10 mouse cellular contexts compared by ENCODE assay signal in genomic region chr14:122226666-122227453, GRCm38 (mm10). TPM values are rescaled to one million over a fixed set of nuclear protein-coding genes. Genes with fewer than 3 reads are reported as not detected.
A peak's percentile ranks its signal among the peaks of the same experiment; 100 is the strongest.
DNase-seq lines count a peak whose midpoint lies in the region; ATAC-seq lines count a peak whose summit lies in the region.
"Had no signal": no experiment of that assay in that cellular context is flagged by ENCODE, and none has a peak within 500 bp of the region (broad histone marks: within the 10 kb centered on the region; RNA-seq: fewer than 3 reads in every experiment).

No protein-coding gene starts in this region.

- peak overlapping the region; percentile 80 for H3K27ac ChIP-seq in forebrain, embryonic 12.5 days
- H3K27ac ChIP-seq in limb, embryonic 11.5 days (replicated peaks; ENCODE audit: low read depth, low read length) = no peak overlapping the region

- no peak overlapping the region for H3K4me3 ChIP-seq in forebrain, embryonic 12.5 days (replicated peaks)
- H3K4me3 ChIP-seq in limb, embryonic 11.5 days (ENCODE audit: low read depth, low read length) = no peak overlapping the region

- intact Hi-C loops in left cerebral cortex, postnatal 10 days (cut with DNase I) = loop anchor here (5.0 to 10.0 kb wide), 5 partner anchors 235 to 1018 kb away; partner anchors contain the start of gene Zic2

- peak overlapping the region; percentile 39 for H3K4me2 ChIP-seq in forebrain, embryonic 12.5 days
- H3K4me2 ChIP-seq in limb, embryonic 11.5 days (ENCODE audit: low read depth, severe bottlenecking) = no peak overlapping the region

- H3K9ac ChIP-seq in forebrain, embryonic 12.5 days = 0 out of 2 replicates have a peak overlapping the region, but pooled peaks have one; percentile 7
- no peak overlapping the region for H3K9ac ChIP-seq in limb, embryonic 11.5 days (ENCODE audit: low read length)

- peak; percentile 19 for DNase-seq in embryo, embryonic 10 days (ENCODE audit: low spot score)
- DNase-seq in embryo, embryonic 11 days = no peak
- peak; percentile 47 for DNase-seq in limb, embryonic 11.5 days (ENCODE audit: low spot score)
- DNase-seq in retina, embryonic 14.5 days (ENCODE audit: low spot score) = peak; percentile 37
- DNase-seq in left cerebral cortex, postnatal 10 days (ENCODE audit: extremely low spot score in 1 of 2, low spot score in 2 of 2) = no peak
- DNase-seq in frontal cortex, postnatal 25 days (ENCODE audit: low spot score in 2 of 2) = no peak
- no peak for DNase-seq in MN1 (ENCODE audit: low spot score)
- DNase-seq: adrenal gland, postnatal 36 days; lung, adult 2 months had no signal

- no peaks in the 10 kb centered on the region for H3K9me3 ChIP-seq in forebrain, embryonic 12.5 days
- H3K9me3 ChIP-seq in limb, embryonic 11.5 days (ENCODE audit: control insufficient read depth, low read length) = no peaks in the 10 kb centered on the region

- no peaks in the 10 kb centered on the region for H3K36me3 ChIP-seq in forebrain, embryonic 12.5 days (replicated peaks)
- no peaks in the 10 kb centered on the region for H3K36me3 ChIP-seq in limb, embryonic 11.5 days (ENCODE audit: control insufficient read depth, insufficient read depth, low read length)

- H3K4me1 ChIP-seq in forebrain, embryonic 12.5 days = peaks cover 59% of the 10 kb centered on the region
- H3K4me1 ChIP-seq in limb, embryonic 11.5 days (ENCODE audit: control insufficient read depth, insufficient read depth, low read length) = peaks cover 22% of the 10 kb centered on the region

- H3K27me3 ChIP-seq in forebrain, embryonic 12.5 days = peaks cover 58% of the 10 kb centered on the region
- peaks cover 3% of the 10 kb centered on the region; the same call in 1 of the 2 replicates for H3K27me3 ChIP-seq in limb, embryonic 11.5 days (ENCODE audit: control insufficient read depth, insufficient read depth, low read length)

- WGBS in forebrain, embryonic 12.5 days = 26% methylated on average over 22 of the region's 22 CpGs
- 41% methylated on average over 22 of the region's 22 CpGs for WGBS in limb, embryonic 11.5 days

- no peak for ATAC-seq in forebrain, embryonic 12.5 days (ENCODE audit: low FRiP score)
- no peak for ATAC-seq in limb, embryonic 11.5 days (ENCODE audit: insufficient number of reproducible peaks, low FRiP score, low TSS enrichment, low read depth)

RNA-seq across cellular contexts. Expression of gene Clybl, which starts 45.4 kb away (rescaled TPM):
- 22.8 and 24.7 TPM in 2 replicates for polyA plus RNA-seq in forebrain, embryonic 12.5 days (2016; fragmentation: Nextera tagmentation; extraction: Ambion mirVana)
- polyA plus RNA-seq in limb, embryonic 11.5 days (2014; fragmentation: Nextera tagmentation; extraction: Ambion mirVana) = 27.9 and 28.1 TPM in 2 replicates
- 10 to 100 TPM; 19.4 to 20.9 TPM for total RNA-seq in left cerebral cortex, postnatal 10 days (2021)

Comparison
In these comparisons a context has a peak if more than half of its experiments do, and no peak if none do; other contexts are left out.
1. DNase-seq: peak in embryo, embryonic 10 days (single experiment), limb, embryonic 11.5 days (single experiment) and retina, embryonic 14.5 days (single experiment); none in embryo, embryonic 11 days (single experiment), left cerebral cortex, postnatal 10 days (0 of 2), frontal cortex, postnatal 25 days (0 of 2) and MN1 (single experiment).